Mouse (Mus musculus): ENCODE data around the gene 9430007A20Rik.
"Not testable (repeated sequence)": the region's sequence is repeated elsewhere in the genome, so short reads cannot be mapped to it uniquely, and the experiment has no call there.

9430007A20Rik gene

GRCm38 (mm10) chr4:144519522-144519921 is at the start of gene 9430007A20Rik:
9430007A20Rik (plus strand) TSS chr4:144519822.
- in situ Hi-C loops (cut with MboI; ENCODE audit: unreplicated experiment in 2 of 2), result no loop called here

DNA sequence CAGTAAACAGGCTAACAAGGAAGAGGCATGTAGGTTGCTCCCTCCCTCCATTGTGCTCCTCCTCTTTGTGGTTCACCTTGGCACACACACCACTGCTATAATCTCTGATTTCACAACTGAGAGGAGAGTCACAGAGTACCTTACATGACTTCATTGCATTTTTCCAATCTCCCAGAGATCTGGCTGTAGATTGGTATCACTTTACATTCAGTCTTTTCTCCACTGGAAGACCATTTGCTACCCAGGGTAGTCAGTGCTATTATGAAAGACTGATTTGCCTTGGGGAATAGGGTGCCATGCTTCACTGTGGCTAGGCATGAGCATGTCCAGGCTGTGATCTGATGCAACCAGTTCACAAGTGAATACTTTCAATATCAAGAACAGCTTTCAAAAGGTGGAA is 26.3 kb upstream of the 9430007A20Rik start:
- in situ Hi-C loops (cut with MboI; ENCODE audit: unreplicated experiment in 2 of 2), result no loop called here

DNA sequence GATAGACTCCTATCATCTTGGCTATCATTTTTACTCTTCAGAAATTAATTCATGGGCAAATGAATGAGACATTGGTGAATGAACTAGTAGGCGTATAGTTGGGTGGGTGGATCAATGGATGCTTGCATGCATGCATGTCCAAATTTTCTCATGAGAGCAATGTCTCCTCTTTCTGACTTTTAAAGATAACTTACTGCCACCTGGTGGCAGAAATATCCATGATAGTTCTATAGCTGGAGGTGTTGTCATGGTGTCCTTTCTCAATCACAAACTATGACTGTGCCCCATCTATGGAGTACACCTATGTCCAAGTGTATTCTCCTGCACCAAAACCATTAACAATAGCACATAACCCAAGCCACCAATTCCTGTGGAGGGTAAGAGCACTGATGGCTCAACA is 13.1 kb upstream of the 9430007A20Rik start:
- in situ Hi-C loops (cut with MboI; ENCODE audit: unreplicated experiment in 2 of 2), result loop anchor here in 1 of 2 experiments (10.0 kb wide), 1 partner anchor 82 kb away; no protein-coding TSS in a partner anchor

DNA sequence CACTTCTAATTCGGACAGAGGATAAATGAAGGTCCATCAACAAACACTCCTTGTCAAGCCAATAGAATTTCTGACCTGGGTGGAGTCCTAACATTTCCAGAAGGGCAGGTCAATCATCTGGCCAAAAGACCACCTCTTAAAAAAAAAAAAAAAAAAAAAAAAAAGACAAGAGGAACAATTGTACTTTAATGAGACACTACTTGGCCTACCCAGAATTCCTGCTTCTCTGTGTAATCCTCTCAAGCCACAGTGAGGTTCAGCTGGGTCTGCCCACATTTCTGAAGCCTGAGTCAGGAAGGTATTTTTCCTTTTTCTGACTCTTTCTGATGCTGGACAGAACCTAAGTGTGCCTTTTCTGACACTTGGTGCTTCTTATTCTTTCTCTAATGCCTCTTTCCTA is 25.1 kb downstream of the 9430007A20Rik start:
- in situ Hi-C loops (cut with MboI; ENCODE audit: unreplicated experiment in 2 of 2), result no loop called here

- in situ Hi-C loops (cut with MboI; ENCODE audit: unreplicated experiment in 2 of 2), result not testable (repeated sequence)
Measured at GRCm38 (mm10) chr4:144545339-144545738, 25.7 kb downstream of the 9430007A20Rik start.

GRCm38 (mm10) chr4:144551156-144551555 is 31.5 kb downstream of the 9430007A20Rik start:
- in situ Hi-C loops (cut with MboI; ENCODE audit: unreplicated experiment in 2 of 2), result loop anchor here (25.0 kb wide), 2 partner anchors 611 to 736 kb away; no protein-coding TSS in a partner anchor

DNA sequence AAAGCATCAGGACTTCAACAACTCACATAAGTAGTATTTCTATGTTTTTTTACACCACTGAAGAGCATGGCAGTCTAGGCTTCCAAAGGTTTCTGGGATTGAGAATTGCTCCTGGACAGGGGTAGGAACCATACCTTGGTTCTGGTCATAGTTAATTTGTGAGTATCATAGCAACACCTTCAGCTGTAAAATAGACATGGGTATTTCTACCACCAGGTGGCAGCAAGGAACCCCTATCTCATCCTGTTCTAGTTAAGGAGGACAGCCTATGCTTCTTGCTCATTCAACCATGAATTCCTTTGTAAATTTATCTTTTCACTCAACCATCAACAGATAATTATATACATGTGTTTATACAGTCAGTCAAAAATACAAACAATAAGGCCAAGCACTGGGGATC is 40.2 kb downstream of the 9430007A20Rik start:
- in situ Hi-C loops (cut with MboI; ENCODE audit: unreplicated experiment in 2 of 2), result loop anchor here (10.0 to 25.0 kb wide), 3 partner anchors 603 to 728 kb away; no protein-coding TSS in a partner anchor

DNA sequence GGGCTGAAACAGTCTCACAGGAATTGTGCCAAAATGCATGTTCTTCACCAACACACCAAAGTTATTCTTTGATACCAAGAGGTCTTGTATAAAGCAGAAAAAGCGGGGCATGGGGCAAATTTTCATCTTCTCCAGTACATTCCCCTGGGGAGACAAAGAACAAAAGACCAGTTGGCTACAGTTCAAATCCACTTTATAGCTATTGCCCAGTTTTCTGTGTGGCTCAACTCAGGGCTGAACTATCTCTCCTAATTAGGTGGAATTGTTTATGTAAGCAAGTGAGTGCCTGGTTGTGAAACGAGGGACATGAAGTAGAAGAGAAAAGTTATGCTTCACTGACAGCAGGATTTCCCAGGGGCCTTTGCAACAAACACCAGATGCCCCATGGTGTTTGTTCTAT is 41.6 kb downstream of the 9430007A20Rik start:
- in situ Hi-C loops (cut with MboI; ENCODE audit: unreplicated experiment in 2 of 2), result loop anchor here (10.0 to 25.0 kb wide), 3 partner anchors 601 to 726 kb away; no protein-coding TSS in a partner anchor

DNA sequence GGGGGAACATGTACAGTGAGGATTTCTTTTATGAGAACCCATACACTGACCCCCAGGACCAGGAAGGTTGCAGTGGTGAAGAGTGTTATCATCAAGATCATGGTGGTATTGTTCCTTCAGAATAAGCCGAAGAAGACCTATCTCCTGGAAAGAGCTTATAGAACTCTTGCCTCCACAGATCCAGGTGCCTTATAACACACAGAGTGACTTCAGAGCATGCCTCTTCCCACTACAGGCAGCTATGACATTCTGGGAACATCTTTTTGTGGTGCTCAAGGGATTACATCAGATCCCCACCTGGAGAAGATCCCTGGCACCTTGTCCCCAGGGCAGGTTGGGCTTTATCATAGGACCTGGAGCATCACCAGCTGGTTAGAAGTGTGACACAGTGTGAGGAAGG is 45.4 kb downstream of the 9430007A20Rik start, which contains the start of gene Gm13124:
Gene Gm13124 (minus strand): TSS at position 101 of the 400 bp plus-strand sequence.
- in situ Hi-C loops (cut with MboI; ENCODE audit: unreplicated experiment in 2 of 2), result loop anchor here (10.0 to 25.0 kb wide), 3 partner anchors 597 to 722 kb away; no protein-coding TSS in a partner anchor

GRCm38 (mm10) chr4:144567752-144568151 is 48.1 kb downstream of the 9430007A20Rik start:
- in situ Hi-C loops (cut with MboI; ENCODE audit: unreplicated experiment in 2 of 2), result loop anchor here (10.0 to 25.0 kb wide), 3 partner anchors 595 to 720 kb away; no protein-coding TSS in a partner anchor

All from v-Abl transformed pro-B cells (cell line).